ENCODE assay signal across 18 mouse cellular contexts in genomic region chr3:113953113-113953512, GRCm38 (mm10).
"Had no signal": no experiment of that assay in that cellular context is flagged by ENCODE, and none has a peak within 500 bp of the region (broad histone marks: within the 10 kb centered on the region; RNA-seq: fewer than 3 reads in every experiment).

No protein-coding gene starts in this region.

- H3K9ac ChIP-seq: liver, embryonic 13.5 days; midbrain, embryonic 12.5 days; midbrain, embryonic 15.5 days; neural tube, embryonic 13.5 days had no signal

- H3K4me2 ChIP-seq: liver, embryonic 13.5 days; midbrain, embryonic 12.5 days; midbrain, embryonic 15.5 days; neural tube, embryonic 13.5 days had no signal

- H3K36me3 ChIP-seq: liver, embryonic 13.5 days; midbrain, embryonic 12.5 days; midbrain, embryonic 15.5 days; neural tube, embryonic 13.5 days had no signal

- H3K9me3 ChIP-seq: liver, embryonic 13.5 days; midbrain, embryonic 12.5 days; midbrain, embryonic 15.5 days; neural tube, embryonic 13.5 days had no signal

- ATAC-seq: midbrain, embryonic 15.5 days had no signal

- DNase-seq: kidney, adult 9 months; kidney, postnatal 25 days; layer of hippocampus, postnatal 36 days; liver, embryonic 13.5 days; lung, adult 2 months; lung, postnatal 14 days; lung, postnatal 4 days; retina, postnatal 1 day; right cerebral cortex, postnatal 25 days; spleen, adult 18-20 months; thymus, adult 2 months; thymus, postnatal 14 days; thymus, postnatal 4 days had no signal

- H3K27me3 ChIP-seq: liver, embryonic 13.5 days; midbrain, embryonic 12.5 days; midbrain, embryonic 15.5 days; neural tube, embryonic 13.5 days had no signal

- H3K4me3 ChIP-seq: left cerebral cortex, adult 2 months; liver, embryonic 13.5 days; midbrain, embryonic 12.5 days; midbrain, embryonic 15.5 days; neural tube, embryonic 13.5 days had no signal

- H3K4me1 ChIP-seq: liver, embryonic 13.5 days; midbrain, embryonic 12.5 days; midbrain, embryonic 15.5 days; neural tube, embryonic 13.5 days had no signal

- H3K27ac ChIP-seq: left cerebral cortex, adult 2 months; liver, embryonic 13.5 days; midbrain, embryonic 12.5 days; midbrain, embryonic 15.5 days; neural tube, embryonic 13.5 days; stomach, postnatal 0 days had no signal
